Mouse (Mus musculus) CD4-positive, CD25-positive, alpha-beta regulatory T cell (primary cell): ENCODE results near the gene Olfr1288. TPM values are rescaled to one million over a fixed set of nuclear protein-coding genes. Genes with fewer than 3 reads are reported as not detected.

Experiments used
- polyA plus RNA-seq: library from polyadenylated mRNA; unstranded; fragments of 100-300 nt; shearing (Covaris generic); gene quantifications from one replicate; pipeline ENCODE4 v1.2.1, GENCODE M21; 2017

The Olfr1288 gene
- not detected for polyA plus RNA-seq

DNA sequence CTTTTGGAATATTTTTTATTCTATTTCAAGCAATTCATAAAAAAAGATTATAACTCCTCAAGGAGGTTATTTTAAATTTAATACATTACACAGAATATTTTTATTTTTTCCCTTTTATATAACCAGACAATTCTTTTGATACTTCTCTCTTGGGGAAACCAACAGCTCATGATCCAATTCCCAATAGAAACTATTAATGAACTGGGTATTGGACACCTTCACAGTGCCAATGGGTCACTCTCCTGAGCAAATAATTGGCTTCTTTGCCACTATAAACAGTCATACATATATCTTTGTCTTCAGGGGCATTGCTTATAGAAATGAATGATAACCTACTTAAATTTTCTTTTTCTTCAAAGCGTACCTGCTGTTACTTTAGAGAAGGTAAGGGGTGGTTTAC is at the start of gene Olfr1288:
Olfr1288 (plus strand) TSS at position 301 of the 400 bp plus-strand sequence.

DNA sequence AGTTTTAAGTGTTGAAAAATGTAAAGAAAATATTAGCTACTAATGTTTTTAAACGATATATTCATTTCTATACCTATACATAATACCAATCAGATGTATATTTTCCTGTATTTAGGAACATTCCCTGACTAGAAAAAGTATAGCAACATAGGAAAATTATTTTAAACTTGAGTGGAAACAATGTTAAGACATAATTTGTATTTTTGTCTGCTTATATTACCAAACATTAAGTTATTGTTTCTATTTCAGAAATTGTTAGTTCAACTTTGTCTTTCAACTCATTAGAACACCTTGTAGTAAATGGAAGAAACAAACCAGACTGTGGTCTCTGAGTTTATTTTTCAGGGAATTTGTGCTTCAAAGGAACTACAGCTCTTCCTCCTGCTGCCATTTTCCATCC is 25.1 kb upstream of the Olfr1288 start, which contains the start of gene Olfr1287:
Olfr1287 (plus strand) TSS at position 301 of the 400 bp plus-strand sequence.

DNA sequence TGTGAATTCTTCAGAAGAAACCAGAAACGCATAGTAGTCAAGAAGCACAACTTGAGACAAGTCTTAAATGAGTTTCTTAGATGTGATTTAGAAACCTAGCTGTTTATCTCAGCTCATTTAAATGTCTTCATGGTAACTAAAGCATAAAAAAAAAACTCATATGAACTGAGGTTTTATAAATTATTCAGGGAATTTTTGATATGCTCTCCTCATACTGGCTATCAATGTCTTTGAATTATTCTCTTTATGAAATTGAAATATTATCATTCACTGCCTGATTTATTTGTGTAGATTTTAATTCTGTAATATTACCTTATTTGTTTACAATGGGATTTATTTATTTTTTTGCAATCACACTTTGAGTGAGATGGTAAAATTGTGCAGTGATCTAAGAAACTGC is 6.6 kb downstream of the Olfr1288 start, which contains the start of gene Olfr1289:
Olfr1289 (plus strand) TSS at position 301 of the 400 bp plus-strand sequence.

DNA sequence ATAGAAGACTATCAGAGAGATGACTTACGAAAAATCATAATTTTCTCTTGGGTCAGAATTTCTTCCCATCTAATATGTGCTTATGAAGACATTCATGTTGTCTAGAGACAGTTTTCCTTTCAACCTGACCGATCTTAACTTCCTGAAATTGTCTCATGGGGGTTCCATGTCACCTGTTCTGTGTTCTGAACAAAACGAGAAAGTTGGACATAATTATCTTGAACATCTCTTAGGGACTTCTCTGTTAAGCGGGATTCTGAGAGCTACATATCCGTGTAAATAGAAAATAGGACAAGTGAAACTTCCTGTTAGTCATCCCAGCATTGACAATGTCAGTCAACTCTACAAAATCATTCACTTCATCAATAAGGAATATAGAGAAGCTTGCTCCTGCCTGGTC is 19.8 kb downstream of the Olfr1288 start, which contains the start of gene Olfr1290:
Olfr1290 (minus strand) TSS at position 101 of the 400 bp plus-strand sequence.

DNA sequence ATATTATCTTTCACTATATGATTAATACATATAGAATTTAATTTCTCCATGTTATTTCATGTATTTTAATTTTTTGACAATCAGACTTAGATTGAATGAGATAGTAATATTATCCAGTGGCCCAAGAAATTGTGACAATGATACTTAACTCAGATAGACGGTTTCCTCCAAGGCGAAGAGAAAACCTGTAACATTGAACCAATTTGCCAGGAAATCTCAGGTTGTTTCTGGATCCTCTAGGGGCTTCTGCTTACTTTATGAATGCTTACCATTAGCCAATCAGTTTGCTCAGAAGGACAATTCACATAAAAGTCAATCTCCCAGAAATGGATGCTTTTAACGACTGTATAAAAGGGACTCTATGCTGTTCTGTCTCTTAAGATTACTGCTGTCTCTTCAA is 23.0 kb downstream of the Olfr1288 start, which contains the start of gene Olfr1291-ps1:
Olfr1291-ps1 (plus strand) TSS at position 301 of the 400 bp plus-strand sequence.

DNA sequence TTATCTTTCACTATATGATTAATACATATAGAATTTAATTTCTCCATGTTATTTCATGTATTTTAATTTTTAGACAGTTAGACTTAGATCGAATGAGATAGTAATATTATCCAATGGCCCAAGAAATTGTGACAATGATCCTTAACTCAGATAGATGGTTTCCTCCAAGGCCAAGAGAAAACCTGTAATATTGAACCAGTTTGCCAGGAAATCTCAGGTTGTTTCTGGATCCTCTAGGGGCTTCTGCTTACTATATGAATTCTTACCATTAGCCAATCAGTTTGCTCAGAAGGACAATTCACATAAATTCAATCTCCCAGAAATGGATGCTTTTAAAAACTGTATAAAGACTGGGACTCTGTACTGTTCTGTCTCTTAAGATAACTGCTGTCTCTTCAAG is 51.0 kb downstream of the Olfr1288 start, which contains the start of gene Olfr1293-ps:
Olfr1293-ps (plus strand) TSS at position 301 of the 400 bp plus-strand sequence.

Other genes with a start within 250 kb of the Olfr1288 start
- gene 4930430A15Rik, start 244.5 kb upstream of the Olfr1288 start, polyA plus RNA-seq: not detected
- not detected for gene Olfr1275, start 238.8 kb upstream of the Olfr1288 start, polyA plus RNA-seq
- not detected for gene Olfr1276, start 219.6 kb upstream of the Olfr1288 start, polyA plus RNA-seq
- gene Olfr1277, start 200.0 kb upstream of the Olfr1288 start, polyA plus RNA-seq: not detected
- gene Olfr1278, start 184.0 kb upstream of the Olfr1288 start, polyA plus RNA-seq: not detected
- gene Olfr1279, start 173.5 kb upstream of the Olfr1288 start, polyA plus RNA-seq: not detected
- not detected for gene Olfr1280, start 160.1 kb upstream of the Olfr1288 start, polyA plus RNA-seq
- not detected for gene Olfr1281, start 147.6 kb upstream of the Olfr1288 start, polyA plus RNA-seq
- not detected for gene Olfr1282, start 138.0 kb upstream of the Olfr1288 start, polyA plus RNA-seq
- gene Olfr1283, start 107.3 kb upstream of the Olfr1288 start, polyA plus RNA-seq: not detected
- not detected for gene Olfr1284, start 98.6 kb upstream of the Olfr1288 start, polyA plus RNA-seq
- not detected for gene Olfr1286, start 51.0 kb upstream of the Olfr1288 start, polyA plus RNA-seq
- gene Olfr1287, start 25.0 kb upstream of the Olfr1288 start, polyA plus RNA-seq: not detected
- gene Olfr1289, start 6.7 kb downstream of the Olfr1288 start, polyA plus RNA-seq: not detected
- gene Olfr1290, start 19.7 kb downstream of the Olfr1288 start, polyA plus RNA-seq: not detected
- 0.11 TPM for gene Olfr1291-ps1, start 23.1 kb downstream of the Olfr1288 start, polyA plus RNA-seq
- gene Olfr1293-ps, start 51.1 kb downstream of the Olfr1288 start, polyA plus RNA-seq: 0.11 TPM
- gene Olfr1294, start 66.2 kb downstream of the Olfr1288 start, polyA plus RNA-seq: not detected
- gene Olfr1295, start 95.6 kb downstream of the Olfr1288 start, polyA plus RNA-seq: not detected
- not detected for gene Olfr1297, start 152.4 kb downstream of the Olfr1288 start, polyA plus RNA-seq
- gene Olfr1298, start 175.1 kb downstream of the Olfr1288 start, polyA plus RNA-seq: not detected
- not detected for gene Olfr1299, start 187.3 kb downstream of the Olfr1288 start, polyA plus RNA-seq